Mouse (Mus musculus) heart, postnatal 0 days (tissue): ENCODE measurements around the gene Akirin1.

ENCODE experiments used
- CTCF ChIP-seq: IDR thresholded peaks from 2 replicates; pipeline ENCODE4 v1.5.1; 2016; ENCODE audit warnings: antibody characterized with exemption, control low read depth, low read depth
- EP300 ChIP-seq: IDR thresholded peaks from 2 replicates; pipeline ENCODE4 v1.6.1; 2016; ENCODE audit warnings: antibody characterized with exemption, low read depth

GRCm38 (mm10) chr4:123795057-123795456 lies 44.9 kb upstream of the Akirin1 start:
- TF ChIP-seq EP300 (no peak), CTCF (no peak)
